Mouse (Mus musculus): ENCODE data around the gene Hs3st4. TPM values are rescaled to one million over a fixed set of nuclear protein-coding genes. Genes with fewer than 3 reads are reported as not detected.

The Hs3st4 gene
- polyA plus RNA-seq, 1 experiment from 2014 or later, result 20.3 TPM

GRCm38 (mm10) chr7:124237896-124238670 is 255.4 kb downstream of the Hs3st4 start:
- no peak overlapping the region for H3K27ac ChIP-seq (ENCODE audit: low read length)
- no peaks in the 10 kb centered on the region for H3K27me3 ChIP-seq (ENCODE audit: control insufficient read depth, insufficient read depth, low read depth, low read length)
- no peak overlapping the region for H3K4me3 ChIP-seq (ENCODE audit: low read depth, low read length)
- peaks cover 13% of the 10 kb centered on the region for H3K4me1 ChIP-seq (ENCODE audit: control insufficient read depth, insufficient read depth, low read length)
- no peaks in the 10 kb centered on the region for H3K36me3 ChIP-seq (ENCODE audit: control insufficient read depth, insufficient read depth, low read length)
- H3K9ac ChIP-seq (ENCODE audit: low read depth, low read length), result no peak overlapping the region
- H3K4me2 ChIP-seq (ENCODE audit: low read length), result no peak overlapping the region
- WGBS, result 89% methylated on average over 4 of the region's 4 CpGs
- no peak for ATAC-seq
- H3K9me3 ChIP-seq (replicated peaks; ENCODE audit: control insufficient read depth, low read length, poor library complexity, severe bottlenecking), result no peaks in the 10 kb centered on the region

- Histone ChIP-seq H3K36me3 (ENCODE audit: control insufficient read depth, insufficient read depth, low read length) (no peaks in the 10 kb centered on the region), H3K27me3 (ENCODE audit: control insufficient read depth, insufficient read depth, low read depth, low read length) (no peaks in the 10 kb centered on the region), H3K4me2 (ENCODE audit: low read length) (no peak overlapping the region), H3K4me1 (ENCODE audit: control insufficient read depth, insufficient read depth, low read length) (peaks cover 13% of the 10 kb centered on the region), H3K4me3 (ENCODE audit: low read depth, low read length) (no peak overlapping the region), H3K9ac (ENCODE audit: low read depth, low read length) (no peak overlapping the region), H3K9me3 (replicated peaks; ENCODE audit: control insufficient read depth, low read length, poor library complexity, severe bottlenecking) (no peaks in the 10 kb centered on the region), H3K27ac (ENCODE audit: low read length) (no peak overlapping the region)
- WGBS, result 13% methylated on average over 7 of the region's 7 CpGs
- no peak; the same call in 1 of the 2 replicates for ATAC-seq
Measured at GRCm38 (mm10) chr7:124239903-124240647, 257.4 kb downstream of the Hs3st4 start.

GRCm38 (mm10) chr7:124249838-124250237 is 267.2 kb downstream of the Hs3st4 start:
- Histone ChIP-seq H3K9ac (ENCODE audit: low read depth, low read length) (no peak overlapping the region), H3K27me3 (ENCODE audit: control insufficient read depth, insufficient read depth, low read depth, low read length) (no peaks in the 10 kb centered on the region), H3K4me3 (ENCODE audit: low read depth, low read length) (no peak overlapping the region), H3K36me3 (ENCODE audit: control insufficient read depth, insufficient read depth, low read length) (no peaks in the 10 kb centered on the region), H3K27ac (ENCODE audit: low read length) (no peak overlapping the region), H3K4me1 (ENCODE audit: control insufficient read depth, insufficient read depth, low read length) (peaks cover 2% of the 10 kb centered on the region; the same call in 1 of the 2 replicates), H3K4me2 (ENCODE audit: low read length) (no peak overlapping the region), H3K9me3 (replicated peaks; ENCODE audit: control insufficient read depth, low read length, poor library complexity, severe bottlenecking) (no peaks in the 10 kb centered on the region)
- ATAC-seq, result peak; percentile 83
- WGBS, result 65% methylated on average over 3 of the region's 3 CpGs

- H3K4me3 ChIP-seq (ENCODE audit: low read depth, low read length), result no peak overlapping the region
- no peak overlapping the region for H3K4me2 ChIP-seq (ENCODE audit: low read length)
- no peaks in the 10 kb centered on the region for H3K27me3 ChIP-seq (ENCODE audit: control insufficient read depth, insufficient read depth, low read depth, low read length)
- no peak for ATAC-seq
- H3K9ac ChIP-seq (ENCODE audit: low read depth, low read length), result no peak overlapping the region
- H3K9me3 ChIP-seq (replicated peaks; ENCODE audit: control insufficient read depth, low read length, poor library complexity, severe bottlenecking), result no peaks in the 10 kb centered on the region
- H3K4me1 ChIP-seq (ENCODE audit: control insufficient read depth, insufficient read depth, low read length), result peaks cover 2% of the 10 kb centered on the region; the same call in 1 of the 2 replicates
- H3K36me3 ChIP-seq (ENCODE audit: control insufficient read depth, insufficient read depth, low read length), result no peaks in the 10 kb centered on the region
- no peak overlapping the region for H3K27ac ChIP-seq (ENCODE audit: low read length)
- WGBS, result 54% methylated on average over 1 of the region's 1 CpGs
Measured at GRCm38 (mm10) chr7:124250566-124250965, 267.9 kb downstream of the Hs3st4 start.

GRCm38 (mm10) chr7:124258419-124258818 is 275.8 kb downstream of the Hs3st4 start:
- no peak overlapping the region for H3K9ac ChIP-seq (ENCODE audit: low read depth, low read length)
- WGBS, result 50% methylated on average over 3 of the region's 3 CpGs
- no peaks in the 10 kb centered on the region for H3K36me3 ChIP-seq (ENCODE audit: control insufficient read depth, insufficient read depth, low read length)
- ATAC-seq, result no peak
- H3K4me3 ChIP-seq (ENCODE audit: low read depth, low read length), result no peak overlapping the region
- no peak overlapping the region for H3K4me2 ChIP-seq (ENCODE audit: low read length)
- no peaks in the 10 kb centered on the region for H3K9me3 ChIP-seq (replicated peaks; ENCODE audit: control insufficient read depth, low read length, poor library complexity, severe bottlenecking)
- no peak overlapping the region for H3K27ac ChIP-seq (ENCODE audit: low read length)
- H3K27me3 ChIP-seq (ENCODE audit: control insufficient read depth, insufficient read depth, low read depth, low read length), result no peaks in the 10 kb centered on the region
- no peaks in the 10 kb centered on the region for H3K4me1 ChIP-seq (ENCODE audit: control insufficient read depth, insufficient read depth, low read length)

GRCm38 (mm10) chr7:124270734-124271133 is 288.1 kb downstream of the Hs3st4 start:
- ATAC-seq, result no peak
- Histone ChIP-seq H3K36me3 (ENCODE audit: control insufficient read depth, insufficient read depth, low read length) (no peaks in the 10 kb centered on the region), H3K4me1 (ENCODE audit: control insufficient read depth, insufficient read depth, low read length) (no peaks in the 10 kb centered on the region; the same call in 1 of the 2 replicates), H3K27ac (ENCODE audit: low read length) (no peak overlapping the region), H3K9me3 (replicated peaks; ENCODE audit: control insufficient read depth, low read length, poor library complexity, severe bottlenecking) (no peaks in the 10 kb centered on the region), H3K4me2 (ENCODE audit: low read length) (no peak overlapping the region), H3K9ac (ENCODE audit: low read depth, low read length) (no peak overlapping the region), H3K4me3 (ENCODE audit: low read depth, low read length) (no peak overlapping the region), H3K27me3 (ENCODE audit: control insufficient read depth, insufficient read depth, low read depth, low read length) (no peaks in the 10 kb centered on the region)

- Histone ChIP-seq H3K4me2 (ENCODE audit: low read length) (no peak overlapping the region), H3K4me1 (ENCODE audit: control insufficient read depth, insufficient read depth, low read length) (peaks cover 13% of the 10 kb centered on the region), H3K9ac (ENCODE audit: low read depth, low read length) (no peak overlapping the region), H3K36me3 (ENCODE audit: control insufficient read depth, insufficient read depth, low read length) (no peaks in the 10 kb centered on the region), H3K4me3 (ENCODE audit: low read depth, low read length) (no peak overlapping the region), H3K27ac (ENCODE audit: low read length) (no peak overlapping the region; the same call in 1 of the 2 replicates), H3K9me3 (replicated peaks; ENCODE audit: control insufficient read depth, low read length, poor library complexity, severe bottlenecking) (no peaks in the 10 kb centered on the region), H3K27me3 (ENCODE audit: control insufficient read depth, insufficient read depth, low read depth, low read length) (no peaks in the 10 kb centered on the region)
- 75% methylated on average over 6 of the region's 6 CpGs for WGBS
- ATAC-seq, result no peak
Measured at GRCm38 (mm10) chr7:124289873-124290272, 307.2 kb downstream of the Hs3st4 start.

- WGBS, result 79% methylated on average over 4 of the region's 4 CpGs
Measured at GRCm38 (mm10) chr7:124319451-124319850, 336.8 kb downstream of the Hs3st4 start.

GRCm38 (mm10) chr7:124335635-124336034 is 353.0 kb downstream of the Hs3st4 start:
- 87% methylated on average over 1 of the region's 1 CpGs for WGBS
- no peak overlapping the region for H3K4me3 ChIP-seq (ENCODE audit: low read depth, low read length)
- H3K27me3 ChIP-seq (ENCODE audit: control insufficient read depth, insufficient read depth, low read depth, low read length), result no peaks in the 10 kb centered on the region
- no peak for ATAC-seq
- H3K4me2 ChIP-seq (ENCODE audit: low read length), result no peak overlapping the region
- no peaks in the 10 kb centered on the region for H3K4me1 ChIP-seq (ENCODE audit: control insufficient read depth, insufficient read depth, low read length)
- no peaks in the 10 kb centered on the region for H3K9me3 ChIP-seq (replicated peaks; ENCODE audit: control insufficient read depth, low read length, poor library complexity, severe bottlenecking)
- no peak overlapping the region for H3K9ac ChIP-seq (ENCODE audit: low read depth, low read length)
- H3K36me3 ChIP-seq (ENCODE audit: control insufficient read depth, insufficient read depth, low read length), result no peaks in the 10 kb centered on the region
- H3K27ac ChIP-seq (ENCODE audit: low read length), result no peak overlapping the region

More at GRCm38 (mm10) chr7:124319451-124319850, 336.8 kb downstream of the Hs3st4 start:
- Histone ChIP-seq H3K27me3 (ENCODE audit: control insufficient read depth, insufficient read depth, low read depth, low read length) (no peaks in the 10 kb centered on the region), H3K27ac (ENCODE audit: low read length) (no peak overlapping the region), H3K4me1 (ENCODE audit: control insufficient read depth, insufficient read depth, low read length) (0 out of 2 replicates have a peak, but pooled peaks cover 3% of the 10 kb centered on the region), H3K9ac (ENCODE audit: low read depth, low read length) (no peak overlapping the region), H3K36me3 (ENCODE audit: control insufficient read depth, insufficient read depth, low read length) (no peaks in the 10 kb centered on the region), H3K9me3 (replicated peaks; ENCODE audit: control insufficient read depth, low read length, poor library complexity, severe bottlenecking) (no peaks in the 10 kb centered on the region), H3K4me3 (ENCODE audit: low read depth, low read length) (no peak overlapping the region), H3K4me2 (ENCODE audit: low read length) (no peak overlapping the region)
- ATAC-seq, result no peak
